Mouse (Mus musculus) neural tube, postnatal 0 days (tissue): Measurements from ENCODE around the gene Lrguk. TPM values are rescaled to one million over a fixed set of nuclear protein-coding genes. Genes with fewer than 3 reads are reported as not detected.

Source experiments
- polyA plus RNA-seq: library from polyadenylated mRNA; unstranded; fragments of >200 nt; fragmentation: Nextera tagmentation; extraction: Ambion mirVana; gene quantifications from 2 replicates; pipeline ENCODE4 v1.2.1, GENCODE M21; 2015

The Lrguk gene
- polyA plus RNA-seq: 1.2 and 1.6 TPM in 2 replicates

DNA sequence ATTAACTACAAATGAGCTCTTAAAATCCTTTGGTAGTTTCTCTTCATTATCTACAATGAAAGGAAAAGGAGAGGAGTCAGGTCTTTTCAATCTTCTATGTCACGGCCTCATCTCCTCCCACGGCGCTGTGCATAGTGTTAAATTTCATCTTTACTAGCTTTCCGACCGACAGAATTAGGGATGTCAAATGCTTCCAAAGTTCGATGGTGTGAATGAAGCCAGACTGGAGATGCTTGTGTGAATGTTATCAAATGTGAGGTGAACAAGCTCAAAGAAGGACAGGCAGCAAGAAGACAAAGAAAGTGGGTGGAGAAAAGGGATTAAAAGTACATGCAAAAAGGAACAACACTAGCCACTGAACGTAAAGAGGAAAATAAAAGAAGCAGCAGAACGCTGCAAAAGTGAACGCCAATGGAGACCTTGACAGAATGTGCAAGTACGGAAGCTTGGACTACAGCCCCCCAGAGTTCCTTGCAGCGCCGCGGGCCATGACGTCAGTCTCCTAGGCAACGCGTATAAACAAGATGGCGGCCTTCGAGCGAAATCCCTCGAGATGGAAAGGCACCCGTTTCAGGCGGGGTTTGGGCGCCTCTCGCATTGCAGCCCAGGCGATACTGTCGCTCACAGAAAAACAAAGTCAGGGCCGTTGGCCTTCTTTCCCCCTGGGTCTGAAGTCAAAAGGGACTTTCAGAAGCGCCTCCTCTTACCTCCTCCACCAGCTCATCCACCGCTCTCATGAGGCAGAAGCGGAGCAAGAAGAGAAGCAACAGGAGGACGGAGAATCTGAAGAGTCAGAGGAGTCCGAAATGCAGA, at the start of gene Lrguk:
TSS of gene Lrguk (plus strand) at position 516 of the 813 bp plus-strand sequence.

DNA sequence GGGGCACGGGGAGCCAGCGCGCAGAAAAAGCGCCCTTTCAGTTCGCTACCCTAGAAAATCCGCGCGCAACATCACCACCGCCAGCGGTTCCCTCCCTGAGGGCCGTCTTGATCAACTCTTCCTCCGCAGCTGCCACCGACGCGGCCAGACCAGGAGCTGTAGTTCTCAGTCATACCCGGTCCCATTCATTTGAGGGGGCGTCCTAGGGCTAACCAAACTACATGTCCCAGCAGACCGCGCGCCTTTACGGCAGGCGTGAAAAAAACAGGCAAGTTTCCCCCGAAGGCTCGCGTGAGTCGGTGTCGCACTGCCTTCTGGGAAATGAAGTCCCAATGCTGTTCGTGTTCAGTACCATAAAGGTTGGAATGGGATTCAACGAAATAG, 147.6 kb downstream of the Lrguk start, which contains the start of gene Slc35b4:
TSS of gene Slc35b4 (minus strand) at position 248 of the 384 bp plus-strand sequence.

Other genes with a start within 250 kb of the Lrguk start
- 29.3 and 34.0 TPM in 2 replicates for gene Slc35b4, start 147.7 kb downstream of the Lrguk start, polyA plus RNA-seq